Mouse (Mus musculus): ENCODE data around the gene Kcnip3. TPM values are rescaled to one million over a fixed set of nuclear protein-coding genes. Genes with fewer than 3 reads are reported as not detected.

The Kcnip3 gene
- polyA plus RNA-seq, 1 experiment from 2014 or later = 1.2 TPM

DNA sequence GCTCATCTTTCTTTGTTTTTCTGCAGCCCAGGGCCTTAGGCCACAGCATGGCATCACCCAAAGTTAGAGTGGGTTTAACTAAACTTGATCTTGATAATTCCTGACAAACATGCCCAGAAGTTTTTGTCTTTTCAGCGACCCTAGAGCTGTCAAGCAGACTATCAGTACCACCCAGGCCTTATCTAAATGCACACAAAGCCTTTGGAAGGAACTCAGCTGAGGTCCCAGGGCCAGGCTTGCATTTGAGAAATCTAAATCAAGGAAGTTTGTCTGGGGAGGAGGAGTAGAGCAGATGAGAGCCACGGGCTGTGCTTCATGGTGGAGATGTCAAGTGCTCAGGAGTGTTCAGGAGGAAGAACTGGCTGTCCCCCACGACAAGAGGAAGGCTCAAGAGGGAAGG is 75.0 kb downstream of the Kcnip3 start:
- no peak overlapping the region for H3K27ac ChIP-seq (replicated peaks)
- DNase-seq (ENCODE audit: low spot score) (no peak), ATAC-seq (ENCODE audit: low FRiP score, low TSS enrichment) (no peak)
- 47% methylated on average over 3 of the region's 3 CpGs for WGBS
- no peaks in the 10 kb centered on the region for H3K4me1 ChIP-seq (replicated peaks; ENCODE audit: control insufficient read depth, insufficient read depth)
- H3K4me3 ChIP-seq (ENCODE audit: low read depth, low read length) = no peak overlapping the region
- H3K9me3 ChIP-seq (ENCODE audit: control insufficient read depth, low read length) = no peaks in the 10 kb centered on the region
- TF ChIP-seq CTCF (IDR thresholded peaks at IDR 0.05; ENCODE audit: low read depth) (no peak), EP300 (optimal IDR thresholded peaks at IDR 0.05) (no peak)
- no peaks in the 10 kb centered on the region for H3K36me3 ChIP-seq (ENCODE audit: control insufficient read depth, insufficient read depth, low read length)
- H3K27me3 ChIP-seq (ENCODE audit: control insufficient read depth, insufficient read depth, low read length) = no peaks in the 10 kb centered on the region; the same call in 1 of the 2 replicates
- no peak overlapping the region for H3K9ac ChIP-seq (ENCODE audit: low read length)
- H3K4me2 ChIP-seq (replicated peaks; ENCODE audit: low read depth) = no peak overlapping the region

DNA sequence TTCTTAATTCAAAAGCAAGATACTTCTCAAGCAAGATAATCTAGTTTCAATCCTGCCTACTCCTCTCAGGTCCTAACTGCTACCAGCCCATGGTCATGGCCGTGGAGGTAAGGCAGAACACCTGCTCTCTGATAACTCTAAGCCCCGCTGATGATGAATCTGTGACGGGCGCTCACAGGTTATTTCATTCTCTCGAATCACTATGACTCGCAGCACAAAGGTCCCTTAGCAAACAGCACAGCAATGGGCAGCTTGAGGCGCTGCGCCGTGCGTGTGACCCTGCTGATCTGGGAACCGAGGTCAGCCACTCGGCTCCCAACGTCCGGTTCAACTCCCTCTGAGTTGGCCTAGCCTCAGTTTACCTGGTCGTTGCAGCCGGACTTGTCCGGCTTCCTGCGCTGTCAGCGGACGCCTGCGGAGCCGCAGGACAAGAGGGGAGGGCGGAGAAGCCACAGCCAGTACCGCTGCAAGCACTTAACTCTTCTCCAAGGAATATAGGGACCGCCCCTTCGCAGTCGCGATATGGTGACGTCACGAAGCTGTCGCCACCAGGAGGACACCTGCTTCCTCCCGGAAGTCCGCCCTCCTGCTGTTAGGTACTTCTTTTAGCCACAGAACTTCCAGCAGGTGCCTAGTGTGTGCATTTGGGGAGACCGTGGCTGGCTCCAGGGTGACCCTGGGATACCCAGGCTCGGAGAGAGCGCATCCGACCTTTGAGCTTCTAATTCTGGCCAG is 77.7 kb downstream of the Kcnip3 start, which contains the start of gene Fahd2a:
TSS of gene Fahd2a (minus strand) at position 511 of the 735 bp plus-strand sequence.
- peak within 1 kb of the TSS; percentile 75 for H3K9ac ChIP-seq (ENCODE audit: low read length)
- DNase-seq (ENCODE audit: low spot score) (peak; percentile 94), ATAC-seq (ENCODE audit: low FRiP score, low TSS enrichment) (peak; percentile 97)
- no peaks in the 10 kb centered on the region for H3K4me1 ChIP-seq (replicated peaks; ENCODE audit: control insufficient read depth, insufficient read depth)
- no peaks in the 10 kb centered on the region for H3K9me3 ChIP-seq (ENCODE audit: control insufficient read depth, low read length)
- peak within 1 kb of the TSS; percentile 68 for H3K4me3 ChIP-seq (ENCODE audit: low read depth, low read length)
- no peaks in the 10 kb centered on the region for H3K36me3 ChIP-seq (ENCODE audit: control insufficient read depth, insufficient read depth, low read length)
- H3K4me2 ChIP-seq (replicated peaks; ENCODE audit: low read depth) = peak within 1 kb of the TSS; percentile 77
- TF ChIP-seq CTCF (IDR thresholded peaks at IDR 0.05; ENCODE audit: low read depth) = peak; percentile 8
- TF ChIP-seq EP300 (optimal IDR thresholded peaks at IDR 0.05) = no peak
- peak within 1 kb of the TSS; percentile 53; the same call in 1 of the 2 replicates for H3K27ac ChIP-seq (replicated peaks)
- 4% methylated on average over 37 of the region's 37 CpGs for WGBS
- no peaks in the 10 kb centered on the region; the same call in 1 of the 2 replicates for H3K27me3 ChIP-seq (ENCODE audit: control insufficient read depth, insufficient read depth, low read length)

- no peak for ATAC-seq (ENCODE audit: low FRiP score, low TSS enrichment)
- Histone ChIP-seq H3K4me3 (ENCODE audit: low read depth, low read length) (no peak overlapping the region), H3K4me1 (replicated peaks; ENCODE audit: control insufficient read depth, insufficient read depth) (no peaks in the 10 kb centered on the region), H3K9ac (ENCODE audit: low read length) (no peak overlapping the region), H3K4me2 (replicated peaks; ENCODE audit: low read depth) (no peak overlapping the region), H3K27ac (replicated peaks) (no peak overlapping the region), H3K27me3 (ENCODE audit: control insufficient read depth, insufficient read depth, low read length) (no peaks in the 10 kb centered on the region), H3K36me3 (ENCODE audit: control insufficient read depth, insufficient read depth, low read length) (peaks cover 3% of the 10 kb centered on the region; the same call in 1 of the 2 replicates), H3K9me3 (ENCODE audit: control insufficient read depth, low read length) (no peaks in the 10 kb centered on the region)
- no peak for DNase-seq (ENCODE audit: low spot score)
- no peak for TF ChIP-seq EP300 (optimal IDR thresholded peaks at IDR 0.05)
- TF ChIP-seq CTCF (IDR thresholded peaks at IDR 0.05; ENCODE audit: low read depth) = no peak
- 84% methylated on average over 5 of the region's 5 CpGs for WGBS
Observed at GRCm38 (mm10) chr2:127437697-127438096, 84.2 kb downstream of the Kcnip3 start.

- Histone ChIP-seq H3K36me3 (ENCODE audit: control insufficient read depth, insufficient read depth, low read length) (peaks cover 3% of the 10 kb centered on the region; the same call in 1 of the 2 replicates), H3K9ac (ENCODE audit: low read length) (no peak overlapping the region), H3K4me1 (replicated peaks; ENCODE audit: control insufficient read depth, insufficient read depth) (no peaks in the 10 kb centered on the region), H3K27ac (replicated peaks) (no peak overlapping the region), H3K4me3 (ENCODE audit: low read depth, low read length) (no peak overlapping the region), H3K4me2 (replicated peaks; ENCODE audit: low read depth) (no peak overlapping the region), H3K9me3 (ENCODE audit: control insufficient read depth, low read length) (no peaks in the 10 kb centered on the region), H3K27me3 (ENCODE audit: control insufficient read depth, insufficient read depth, low read length) (no peaks in the 10 kb centered on the region)
- TF ChIP-seq EP300 (optimal IDR thresholded peaks at IDR 0.05) = no peak
- TF ChIP-seq CTCF (IDR thresholded peaks at IDR 0.05; ENCODE audit: low read depth) = no peak
- ATAC-seq (ENCODE audit: low FRiP score, low TSS enrichment) (no peak), DNase-seq (ENCODE audit: low spot score) (no peak)
- WGBS = 84% methylated on average over 2 of the region's 2 CpGs
Observed at GRCm38 (mm10) chr2:127435554-127435953, 86.3 kb downstream of the Kcnip3 start.

DNA sequence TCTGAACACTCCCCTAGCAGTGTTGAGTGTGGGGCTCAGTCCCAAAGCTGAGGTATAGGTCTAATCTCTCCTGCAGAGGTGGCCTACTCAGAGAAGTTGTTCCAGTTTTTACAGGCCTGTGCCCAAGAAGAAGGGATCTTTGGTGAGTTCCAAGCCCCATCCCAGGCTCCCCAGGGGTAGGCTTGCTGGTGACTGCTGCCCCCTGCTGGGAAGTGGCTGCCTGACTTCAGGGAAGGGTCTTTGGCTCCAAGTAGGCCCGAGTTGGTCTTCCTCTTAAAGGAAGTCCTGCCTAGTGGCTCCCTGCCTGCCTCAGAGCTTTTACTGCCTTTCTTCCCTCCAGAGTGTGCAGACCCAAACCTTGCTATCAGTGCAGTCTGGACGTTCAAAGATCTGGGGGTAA is 86.8 kb downstream of the Kcnip3 start:
- H3K27ac ChIP-seq (replicated peaks) = no peak overlapping the region
- no peaks in the 10 kb centered on the region for H3K9me3 ChIP-seq (ENCODE audit: control insufficient read depth, low read length)
- peaks cover 3% of the 10 kb centered on the region; the same call in 1 of the 2 replicates for H3K36me3 ChIP-seq (ENCODE audit: control insufficient read depth, insufficient read depth, low read length)
- TF ChIP-seq EP300 (optimal IDR thresholded peaks at IDR 0.05) = no peak
- TF ChIP-seq CTCF (IDR thresholded peaks at IDR 0.05; ENCODE audit: low read depth) = peak; percentile 69
- H3K27me3 ChIP-seq (ENCODE audit: control insufficient read depth, insufficient read depth, low read length) = no peaks in the 10 kb centered on the region
- no peak for ATAC-seq (ENCODE audit: low FRiP score, low TSS enrichment)
- WGBS = 36% methylated on average over 2 of the region's 2 CpGs
- peak; percentile 35 for DNase-seq (ENCODE audit: low spot score)
- no peak overlapping the region for H3K4me3 ChIP-seq (ENCODE audit: low read depth, low read length)
- H3K4me1 ChIP-seq (replicated peaks; ENCODE audit: control insufficient read depth, insufficient read depth) = no peaks in the 10 kb centered on the region
- no peak overlapping the region for H3K4me2 ChIP-seq (replicated peaks; ENCODE audit: low read depth)
- H3K9ac ChIP-seq (ENCODE audit: low read length) = no peak overlapping the region
